Mouse (Mus musculus) urinary bladder, postnatal 14 days (tissue): ENCODE results near the gene Rin1.
"Not testable (repeated sequence)": the region's sequence is repeated elsewhere in the genome, so short reads cannot be mapped to it uniquely, and the experiment has no call there.

Experiments
- DNase-seq: peaks from one replicate; pipeline ENCODE4 v3.0.0; 2021; ENCODE audit warnings: low spot score

The Rin1 gene

GRCm38 (mm10) chr19:5050047-5050905, at the start of gene Rin1:
TSS of gene Rin1 (plus strand) at chr19:5050481.
- peak; percentile 78 for DNase-seq

GRCm38 (mm10) chr19:5001666-5002406, 48.4 kb upstream of the Rin1 start:
- DNase-seq = peak; percentile 73

GRCm38 (mm10) chr19:5003644-5004043, 46.6 kb upstream of the Rin1 start:
- DNase-seq = not testable (repeated sequence)

- no peak for DNase-seq
These were observed 45.4 kb upstream of the Rin1 start for GRCm38 (mm10) chr19:5004925-5005324.

- DNase-seq = no peak
These were observed 37.1 kb upstream of the Rin1 start for GRCm38 (mm10) chr19:5013138-5013537.

- peak; percentile 37 for DNase-seq
These were observed 35.3 kb upstream of the Rin1 start for GRCm38 (mm10) chr19:5014961-5015398.

GRCm38 (mm10) chr19:5016221-5016742, 34.0 kb upstream of the Rin1 start:
- DNase-seq = peak; percentile 69

- DNase-seq = peak; percentile 72
These were observed 33.5 kb upstream of the Rin1 start for GRCm38 (mm10) chr19:5016782-5017181.

GRCm38 (mm10) chr19:5017611-5018010, 32.7 kb upstream of the Rin1 start:
- DNase-seq = no peak

- DNase-seq = no peak
These were observed 32.1 kb upstream of the Rin1 start for GRCm38 (mm10) chr19:5018191-5018590.

- DNase-seq = no peak
These were observed 28.9 kb upstream of the Rin1 start for GRCm38 (mm10) chr19:5021416-5021815.

GRCm38 (mm10) chr19:5023621-5024479, 26.4 kb upstream of the Rin1 start, which contains the start of gene Slc29a2:
TSS of gene Slc29a2 (plus strand) at chr19:5023860.
- DNase-seq = peak; percentile 94

GRCm38 (mm10) chr19:5026111-5026510, 24.2 kb upstream of the Rin1 start:
- DNase-seq = no peak

- DNase-seq = no peak
These were observed 17.6 kb upstream of the Rin1 start for GRCm38 (mm10) chr19:5032686-5033085.

- no peak for DNase-seq
These were observed 13.7 kb upstream of the Rin1 start for GRCm38 (mm10) chr19:5036577-5036976.

GRCm38 (mm10) chr19:5037678-5038571, 12.4 kb upstream of the Rin1 start:
- peak; percentile 77 for DNase-seq

GRCm38 (mm10) chr19:5038709-5039156, 11.5 kb upstream of the Rin1 start, which contains the start of the genes B4gat1 and AC124502.3:
TSS of gene B4gat1 (plus strand) at chr19:5038826.
TSS of gene AC124502.3 (plus strand) at chr19:5038891.
- DNase-seq = peak; percentile 90

- DNase-seq = no peak
These were observed 10.8 kb upstream of the Rin1 start for GRCm38 (mm10) chr19:5039301-5040114.

- DNase-seq = peak; percentile 89
These were observed 9.3 kb upstream of the Rin1 start, which contains the start of gene Brms1 for GRCm38 (mm10) chr19:5040862-5041523. TSS of gene Brms1 (plus strand) at chr19:5041354.
